Mouse (Mus musculus): Measurements from ENCODE around the gene Hsd3b1.
A peak's percentile ranks its signal among the peaks of the same experiment; 100 is the strongest.
"Not testable (repeated sequence)": the region's sequence is repeated elsewhere in the genome, so short reads cannot be mapped to it uniquely, and the experiment has no call there.

The Hsd3b1 gene

GRCm38 (mm10) chr3:98859576-98859975 is at the start of gene Hsd3b1:
Hsd3b1 (minus strand) TSS chr3:98859794.
- DNase-seq (ENCODE audit: low read depth, low spot score), result no peak

- no peak for DNase-seq (ENCODE audit: low read depth, low spot score)
Observed at GRCm38 (mm10) chr3:98897606-98898005, 38.0 kb upstream of the Hsd3b1 start.

- peak; percentile 83 for DNase-seq (ENCODE audit: low read depth, low spot score)
Observed at GRCm38 (mm10) chr3:98895071-98895601, 35.5 kb upstream of the Hsd3b1 start.

GRCm38 (mm10) chr3:98893057-98893772 is 33.6 kb upstream of the Hsd3b1 start, which contains the start of gene Hao2:
Hao2 (minus strand) TSS chr3:98893239.
- no peak for DNase-seq (ENCODE audit: low read depth, low spot score)

GRCm38 (mm10) chr3:98890430-98890829 is 30.8 kb upstream of the Hsd3b1 start:
- DNase-seq (ENCODE audit: low read depth, low spot score), result no peak

- DNase-seq (ENCODE audit: low read depth, low spot score), result no peak
Observed at GRCm38 (mm10) chr3:98888206-98888605, 28.6 kb upstream of the Hsd3b1 start.

- no peak for DNase-seq (ENCODE audit: low read depth, low spot score)
Observed at GRCm38 (mm10) chr3:98880831-98881230, 21.2 kb upstream of the Hsd3b1 start.

GRCm38 (mm10) chr3:98880216-98880615 is 20.6 kb upstream of the Hsd3b1 start:
- no peak for DNase-seq (ENCODE audit: low read depth, low spot score)

GRCm38 (mm10) chr3:98868219-98868618 is 8.6 kb upstream of the Hsd3b1 start:
- DNase-seq (ENCODE audit: low read depth, low spot score), result no peak

GRCm38 (mm10) chr3:98862800-98863199 is 3.2 kb upstream of the Hsd3b1 start:
- no peak for DNase-seq (ENCODE audit: low read depth, low spot score)

GRCm38 (mm10) chr3:98858051-98858450 is 1.5 kb downstream of the Hsd3b1 start:
- no peak for DNase-seq (ENCODE audit: low read depth, low spot score)

- DNase-seq (ENCODE audit: low read depth, low spot score), result no peak
Observed at GRCm38 (mm10) chr3:98856892-98857291, 2.7 kb downstream of the Hsd3b1 start.

- DNase-seq (ENCODE audit: low read depth, low spot score), result no peak
Observed at GRCm38 (mm10) chr3:98855160-98855559, 4.4 kb downstream of the Hsd3b1 start.

GRCm38 (mm10) chr3:98853685-98854084 is 5.9 kb downstream of the Hsd3b1 start:
- DNase-seq (ENCODE audit: low read depth, low spot score), result no peak

- no peak for DNase-seq (ENCODE audit: low read depth, low spot score)
Observed at GRCm38 (mm10) chr3:98853051-98853450, 6.5 kb downstream of the Hsd3b1 start.

- DNase-seq (ENCODE audit: low read depth, low spot score), result no peak
Observed at GRCm38 (mm10) chr3:98852631-98853030, 7.0 kb downstream of the Hsd3b1 start.

GRCm38 (mm10) chr3:98851853-98852252 is 7.7 kb downstream of the Hsd3b1 start:
- DNase-seq (ENCODE audit: low read depth, low spot score), result no peak

- no peak for DNase-seq (ENCODE audit: low read depth, low spot score)
Observed at GRCm38 (mm10) chr3:98850262-98850661, 9.3 kb downstream of the Hsd3b1 start.

- no peak for DNase-seq (ENCODE audit: low read depth, low spot score)
Observed at GRCm38 (mm10) chr3:98848898-98849297, 10.7 kb downstream of the Hsd3b1 start.

GRCm38 (mm10) chr3:98814101-98814670 is 45.4 kb downstream of the Hsd3b1 start, which contains the start of gene Hsd3b6:
Hsd3b6 (minus strand) TSS chr3:98814443.
- DNase-seq (ENCODE audit: low read depth, low spot score), result no peak

- DNase-seq (ENCODE audit: low read depth, low spot score), result not testable (repeated sequence)
Observed at GRCm38 (mm10) chr3:98812653-98813052, 46.9 kb downstream of the Hsd3b1 start.

- DNase-seq (ENCODE audit: low read depth, low spot score), result not testable (repeated sequence)
Observed at GRCm38 (mm10) chr3:98805032-98805431, 54.6 kb downstream of the Hsd3b1 start.
